Mouse (Mus musculus) limb, embryonic 13.5 days (tissue): ENCODE results near the gene Tprkb. TPM values are rescaled to one million over a fixed set of nuclear protein-coding genes. Genes with fewer than 3 reads are reported as not detected.
A peak's percentile ranks its signal among the peaks of the same experiment; 100 is the strongest.
"Not testable (repeated sequence)": the region's sequence is repeated elsewhere in the genome, so short reads cannot be mapped to it uniquely, and the experiment has no call there.

ENCODE experiments used
- ATAC-seq: fragments of 200-750 bp; cut with Nextera tagmentation; 2 replicates; pipeline ENCODE4 v1.8.0; 2017; ENCODE audit warnings: low read depth, moderate number of reproducible peaks, moderate TSS enrichment; ENCODE audit not compliant: low FRiP score
- H3K27ac ChIP-seq: fragments of 300-500 bp; sonication (generic); 2 replicates; pipeline ENCODE4 v1.5.1; 2015; ENCODE audit warnings: inconsistent platforms, mild to moderate bottlenecking, moderate library complexity
- H3K27me3 ChIP-seq: fragments of 300-500 bp; sonication (generic); 2 replicates; pipeline ENCODE4 v1.6.1; 2015; ENCODE audit warnings: mild to moderate bottlenecking, inconsistent platforms
- H3K36me3 ChIP-seq: fragments of 300-500 bp; sonication (generic); 2 replicates; pipeline ENCODE4 v1.6.1; 2015; ENCODE audit warnings: inconsistent platforms, mild to moderate bottlenecking, moderate library complexity
- H3K4me1 ChIP-seq: fragments of 300-500 bp; sonication (generic); 2 replicates; pipeline ENCODE4 v1.6.1; 2015; ENCODE audit warnings: inconsistent platforms
- H3K4me2 ChIP-seq: fragments of 300-500 bp; sonication (generic); replicated peaks from 2 replicates; pipeline ENCODE4 v1.6.1; 2015; ENCODE audit warnings: inconsistent platforms, mild to moderate bottlenecking, moderate library complexity
- H3K4me3 ChIP-seq: fragments of 300-500 bp; sonication (generic); 2 replicates; pipeline ENCODE4 v1.5.1; 2015; ENCODE audit warnings: moderate library complexity, mild to moderate bottlenecking, inconsistent platforms
- H3K9ac ChIP-seq: fragments of 300-500 bp; sonication (generic); 2 replicates; pipeline ENCODE4 v1.6.1; 2015; ENCODE audit warnings: mild to moderate bottlenecking, inconsistent platforms
- H3K9me3 ChIP-seq: fragments of 300-500 bp; sonication (generic); 2 replicates; pipeline ENCODE4 v1.6.1; 2016; ENCODE audit warnings: inconsistent platforms
- WGBS: fragments of 180-500 bp; shearing (Covaris S2); methylation state at CpG from one replicate; pipeline ENCODE4 v1.1.7; 2015; 5-methylcytosine and 5-hydroxymethylcytosine counted together
- polyA plus RNA-seq: library from polyadenylated mRNA; unstranded; fragments of >200 nt; fragmentation: Nextera tagmentation; extraction: Ambion mirVana; gene quantifications from 2 replicates; pipeline ENCODE4 v1.2.1, GENCODE M21; 2015

The Tprkb gene
- polyA plus RNA-seq, 1 experiment from 2014 or later, result 38.8 TPM

DNA sequence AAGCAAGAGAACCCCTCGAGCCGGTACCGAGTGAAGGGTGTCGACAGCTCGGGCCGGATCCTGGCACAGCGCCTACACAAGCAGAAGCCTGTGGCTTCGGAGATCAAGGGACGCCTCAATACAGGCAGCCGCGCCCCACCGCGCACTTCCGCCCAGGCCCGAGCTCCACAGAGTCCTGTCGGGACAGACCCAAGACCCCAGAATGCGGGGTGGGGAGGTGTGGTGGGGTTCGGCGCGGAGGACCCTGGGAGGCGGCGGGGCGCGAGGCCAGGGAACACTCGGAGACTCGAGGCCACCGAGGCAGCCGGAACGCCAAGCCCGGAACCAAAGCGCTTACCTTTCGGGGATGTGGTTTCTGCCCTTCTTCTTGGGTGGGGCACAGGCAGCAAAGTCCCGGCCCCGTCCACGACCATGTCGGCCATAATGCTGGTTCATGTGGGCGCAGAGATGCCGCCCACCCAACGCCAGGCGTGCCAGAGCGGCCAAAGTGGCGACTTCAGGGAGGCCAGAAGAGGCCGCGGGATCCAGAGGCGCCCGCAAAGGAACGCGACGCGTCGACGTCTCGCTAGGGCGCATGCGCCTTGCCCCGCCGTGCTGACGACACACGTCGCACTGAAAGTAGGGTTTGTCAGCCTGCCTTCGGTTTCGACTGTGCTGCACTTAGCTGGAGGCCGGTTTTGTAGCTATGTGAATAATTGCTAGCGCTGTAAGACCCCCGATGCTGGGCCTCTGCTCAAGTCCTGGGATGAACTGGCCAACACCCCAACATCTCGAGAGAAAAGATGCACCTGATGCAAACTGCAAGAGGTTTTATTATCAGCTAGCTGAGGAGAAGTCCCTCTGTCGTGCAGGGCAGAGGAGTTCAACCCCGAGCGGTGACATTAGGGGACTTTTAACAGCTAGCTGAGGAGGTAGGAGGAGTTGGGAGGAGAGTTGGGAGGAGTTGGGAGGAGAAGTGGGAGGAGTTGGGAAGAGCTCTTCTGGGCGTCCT, 49.7 kb downstream of the Tprkb start, which contains the start of gene Dusp11:
TSS of gene Dusp11 (minus strand) at position 567 of the 991 bp plus-strand sequence.
- WGBS, result under 1% methylated on average over 70 of the region's 70 CpGs
- Histone ChIP-seq H3K4me1 (peaks cover 11% of the 10 kb centered on the region), H3K9me3 (no peaks in the 10 kb centered on the region), H3K9ac (peak within 1 kb of the TSS; percentile 92), H3K27ac (peak within 1 kb of the TSS; percentile 98), H3K36me3 (peaks cover 19% of the 10 kb centered on the region), H3K4me2 (peak within 1 kb of the TSS; percentile 79), H3K4me3 (peak within 1 kb of the TSS; percentile 83), H3K27me3 (no peaks in the 10 kb centered on the region)
- peak; percentile 96 for ATAC-seq

DNA sequence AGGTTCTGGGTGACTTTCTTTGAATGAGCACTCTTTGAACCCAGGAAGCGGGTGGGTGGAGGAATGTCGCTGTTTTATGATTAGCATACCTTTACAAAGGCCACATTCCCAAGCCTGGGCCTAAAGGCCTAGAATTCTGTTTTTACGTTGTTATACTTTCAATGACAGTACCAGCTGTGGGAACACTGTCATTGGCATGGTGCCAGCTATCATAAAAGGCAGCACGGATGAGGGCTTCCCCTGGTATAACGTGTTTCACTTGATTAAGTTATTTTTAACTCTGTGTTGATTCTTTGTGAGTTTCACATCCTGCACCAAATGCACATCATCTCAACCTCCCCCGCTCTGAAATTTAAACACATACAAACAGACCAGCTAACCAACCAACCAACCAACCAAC, 54.4 kb downstream of the Tprkb start:
- not testable (repeated sequence) for H3K4me2 ChIP-seq, ATAC-seq, H3K27me3 ChIP-seq, H3K27ac ChIP-seq, H3K36me3 ChIP-seq, H3K9ac ChIP-seq, H3K4me3 ChIP-seq, H3K9me3 ChIP-seq, H3K4me1 ChIP-seq
- WGBS, result 35% methylated on average over 6 of the region's 6 CpGs

DNA sequence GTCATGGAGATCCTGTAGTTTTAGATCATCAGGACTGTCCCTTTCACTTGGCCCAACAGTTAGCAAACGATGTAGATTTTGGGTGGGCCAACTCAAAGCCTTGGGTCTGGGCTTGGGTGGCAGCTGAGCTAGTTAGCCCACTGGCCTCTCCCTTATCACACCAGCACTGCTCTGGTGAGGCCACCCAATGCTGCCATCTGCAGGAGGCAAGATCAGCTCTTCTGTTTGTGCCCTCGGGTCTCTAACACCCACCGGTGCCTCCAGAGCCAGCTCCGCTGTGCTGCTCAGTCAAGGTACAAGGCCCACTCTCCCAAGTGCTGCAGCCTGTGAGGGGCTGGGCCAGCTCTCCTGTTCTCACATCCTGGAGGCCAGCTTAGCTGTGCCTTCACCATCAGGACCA, 55.0 kb downstream of the Tprkb start:
- H3K4me2 ChIP-seq, result no peak overlapping the region
- ATAC-seq, result no peak

DNA sequence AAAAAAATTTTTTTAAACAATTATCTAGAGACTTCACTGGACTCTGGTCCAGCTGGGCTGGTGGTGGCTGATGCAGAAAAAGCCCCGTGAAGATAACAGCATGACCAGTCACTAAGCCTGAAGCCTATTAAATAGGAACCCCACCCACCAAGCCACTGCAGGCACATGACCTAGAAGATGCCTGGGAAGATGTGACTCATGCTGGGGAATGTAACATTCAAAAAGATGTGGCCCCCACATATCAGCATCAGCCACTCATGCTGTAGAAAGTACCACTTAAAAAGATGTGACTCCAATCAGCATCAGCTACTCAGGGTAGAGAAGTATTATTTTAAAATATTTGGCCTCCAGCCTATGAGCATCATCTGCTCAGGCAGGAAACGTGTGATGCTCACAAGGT, 58.2 kb downstream of the Tprkb start:
- H3K9me3 ChIP-seq, result no peaks in the 10 kb centered on the region
- no peak overlapping the region for H3K4me3 ChIP-seq
- no peak for ATAC-seq
- no peak overlapping the region for H3K4me2 ChIP-seq
- H3K27me3 ChIP-seq, result no peaks in the 10 kb centered on the region
- H3K27ac ChIP-seq, result no peak overlapping the region
- H3K4me1 ChIP-seq, result peaks cover 9% of the 10 kb centered on the region
- no peaks in the 10 kb centered on the region for H3K36me3 ChIP-seq
- WGBS, result 74% methylated on average over 2 of the region's 2 CpGs
- no peak overlapping the region for H3K9ac ChIP-seq

More for the DNA sequence above, 55.0 kb downstream of the Tprkb start:
- Histone ChIP-seq H3K9me3 (no peaks in the 10 kb centered on the region), H3K36me3 (no peaks in the 10 kb centered on the region), H3K27ac (no peak overlapping the region), H3K27me3 (no peaks in the 10 kb centered on the region), H3K4me1 (no peaks in the 10 kb centered on the region), H3K9ac (no peak overlapping the region), H3K4me3 (no peak overlapping the region)
- 75% methylated on average over 4 of the region's 4 CpGs for WGBS

DNA sequence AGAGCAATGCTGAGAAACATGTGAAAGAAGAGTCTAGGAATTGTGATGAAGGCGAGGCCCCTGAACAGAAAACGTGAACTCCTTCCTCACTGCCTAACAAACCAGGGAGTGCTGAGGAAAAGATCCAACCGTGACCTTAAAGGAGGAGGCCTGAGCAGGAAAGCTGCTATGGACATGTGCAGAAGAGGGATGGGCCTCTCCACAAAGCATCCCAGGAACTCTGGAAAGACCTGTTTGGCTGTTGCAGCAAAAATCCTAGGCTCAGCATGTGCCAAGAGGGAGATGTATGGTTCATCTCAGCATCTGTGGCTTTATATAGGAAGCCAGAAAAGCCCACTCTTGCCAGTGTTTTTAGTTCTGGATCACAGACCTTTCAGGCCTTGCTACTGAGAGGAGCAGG, 61.0 kb downstream of the Tprkb start:
- Histone ChIP-seq H3K9me3 (no peaks in the 10 kb centered on the region), H3K27ac (peak overlapping the region; percentile 40; the same call in 1 of the 2 replicates), H3K36me3 (no peaks in the 10 kb centered on the region), H3K4me1 (peaks cover 9% of the 10 kb centered on the region), H3K9ac (no peak overlapping the region), H3K4me3 (no peak overlapping the region), H3K27me3 (no peaks in the 10 kb centered on the region), H3K4me2 (no peak overlapping the region)
- 67% methylated on average over 3 of the region's 3 CpGs for WGBS
- no peak for ATAC-seq

DNA sequence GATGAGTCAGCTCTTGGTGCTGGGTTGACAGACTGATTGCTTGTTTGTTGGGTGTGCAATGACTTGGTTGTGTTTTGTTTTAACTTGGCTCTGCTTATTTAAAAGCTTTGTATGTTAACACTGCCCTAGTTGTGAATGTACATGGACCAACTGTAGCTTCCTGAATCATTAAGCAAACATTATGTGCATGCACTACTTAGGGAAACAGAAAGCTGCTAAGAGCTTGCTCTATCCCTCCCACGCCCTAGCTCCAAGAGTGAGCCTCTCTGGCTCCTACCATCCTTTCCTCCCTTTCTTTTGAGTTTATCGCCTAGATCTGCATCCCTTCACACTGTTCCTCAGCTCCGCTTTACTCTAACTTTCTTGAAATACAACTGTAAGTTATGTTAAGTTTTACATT, 61.7 kb downstream of the Tprkb start:
- WGBS, result 80% methylated on average over 3 of the region's 3 CpGs
- ATAC-seq, result no peak
- H3K27me3 ChIP-seq, result no peaks in the 10 kb centered on the region
- H3K4me1 ChIP-seq, result peaks cover 9% of the 10 kb centered on the region
- H3K36me3 ChIP-seq, result no peaks in the 10 kb centered on the region
- no peaks in the 10 kb centered on the region for H3K9me3 ChIP-seq
- H3K27ac ChIP-seq, result no peak overlapping the region
- H3K4me3 ChIP-seq, result no peak overlapping the region
- H3K4me2 ChIP-seq, result no peak overlapping the region
- H3K9ac ChIP-seq, result no peak overlapping the region

DNA sequence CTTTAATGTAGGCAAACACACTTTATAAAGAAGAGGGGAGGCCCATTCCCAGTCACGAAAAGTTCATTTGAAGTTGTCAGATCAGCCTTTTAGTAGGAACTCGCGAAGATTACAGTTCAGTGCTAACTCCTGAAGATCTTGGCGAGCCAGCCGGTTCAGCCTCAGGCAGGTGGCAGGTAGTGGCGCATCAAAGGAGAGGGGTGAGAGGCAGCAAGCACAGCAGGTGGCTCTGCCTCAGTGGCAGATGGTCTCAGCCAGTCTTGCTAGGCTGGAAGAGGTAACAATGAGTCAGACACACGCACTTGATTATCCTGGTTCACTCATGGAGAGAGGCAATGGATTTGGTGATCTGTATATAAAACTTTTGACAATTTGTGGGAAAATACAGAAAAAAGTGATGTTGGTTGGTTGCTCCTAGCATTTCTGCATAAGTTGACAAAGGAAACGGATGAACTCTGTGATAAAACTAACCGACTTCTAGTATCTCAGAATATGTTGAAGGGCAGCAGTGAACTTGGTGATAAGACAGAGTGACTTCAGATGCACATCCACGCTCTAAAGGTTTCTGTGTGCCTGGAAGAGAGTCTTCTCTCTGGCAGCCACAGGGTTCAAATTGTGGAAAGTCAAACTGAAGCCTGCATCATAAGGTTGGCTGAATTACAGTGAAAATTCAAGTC, 63.4 kb downstream of the Tprkb start:
- H3K27ac ChIP-seq, result no peak overlapping the region
- H3K36me3 ChIP-seq, result no peaks in the 10 kb centered on the region
- peaks cover 6% of the 10 kb centered on the region for H3K9me3 ChIP-seq
- no peak overlapping the region for H3K9ac ChIP-seq
- peaks cover 9% of the 10 kb centered on the region for H3K4me1 ChIP-seq
- H3K4me2 ChIP-seq, result no peak overlapping the region
- H3K27me3 ChIP-seq, result no peaks in the 10 kb centered on the region
- ATAC-seq, result no peak
- no peak overlapping the region for H3K4me3 ChIP-seq
- WGBS, result 40% methylated on average over 10 of the region's 10 CpGs

DNA sequence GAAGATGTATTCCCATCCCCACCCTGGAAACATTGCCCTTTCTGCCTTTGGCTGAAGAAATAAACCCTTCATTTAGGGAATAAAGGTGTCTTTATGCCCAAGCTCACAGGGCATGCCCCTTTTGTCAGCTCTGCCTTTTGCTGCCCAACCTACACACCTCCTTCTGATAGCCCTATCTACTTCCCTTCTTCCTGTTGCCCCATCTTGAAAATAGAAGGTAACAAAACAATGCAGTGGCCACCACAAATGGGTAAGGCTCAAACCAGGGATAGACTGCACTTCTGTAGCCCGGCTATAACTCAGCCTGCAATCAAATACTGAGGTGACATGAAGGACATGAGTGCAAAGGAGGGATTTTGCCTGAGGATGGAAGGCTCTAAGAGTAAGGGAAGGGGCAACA, 64.1 kb downstream of the Tprkb start:
- Histone ChIP-seq H3K4me3 (no peak overlapping the region), H3K4me2 (no peak overlapping the region), H3K27me3 (no peaks in the 10 kb centered on the region), H3K9ac (no peak overlapping the region), H3K9me3 (peaks cover 6% of the 10 kb centered on the region), H3K27ac (no peak overlapping the region), H3K36me3 (no peaks in the 10 kb centered on the region), H3K4me1 (peaks cover 9% of the 10 kb centered on the region)
- whole genome bisulfite sequencing, result 76% methylated on average over 1 of the region's 1 CpGs
- ATAC-seq, result no peak

DNA sequence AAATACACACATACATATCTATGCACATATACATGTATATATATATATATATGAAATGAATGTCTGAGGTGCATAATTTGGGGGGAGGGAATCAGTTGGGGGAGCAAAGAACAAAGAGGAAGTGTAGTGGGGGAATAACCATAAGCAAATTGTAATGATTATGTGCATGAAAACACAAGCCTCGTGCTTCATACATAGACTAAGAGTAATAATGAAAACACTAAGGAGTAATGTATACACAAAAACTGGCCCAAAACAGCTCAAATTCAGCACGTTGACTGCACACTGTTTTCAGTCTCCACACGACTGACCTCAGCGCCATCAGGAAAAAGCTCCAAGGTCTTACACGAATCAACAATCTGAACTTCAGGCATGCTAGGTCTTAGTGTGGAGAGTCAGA, 64.6 kb downstream of the Tprkb start:
- H3K27me3 ChIP-seq, result no peaks in the 10 kb centered on the region
- no peak overlapping the region for H3K4me3 ChIP-seq
- no peak overlapping the region for H3K4me2 ChIP-seq
- no peak overlapping the region for H3K27ac ChIP-seq
- peaks cover 9% of the 10 kb centered on the region for H3K4me1 ChIP-seq
- H3K9ac ChIP-seq, result no peak overlapping the region
- H3K9me3 ChIP-seq, result peaks cover 6% of the 10 kb centered on the region
- 85% methylated on average over 5 of the region's 5 CpGs for whole genome bisulfite sequencing
- no peaks in the 10 kb centered on the region for H3K36me3 ChIP-seq
- no peak for ATAC-seq

DNA sequence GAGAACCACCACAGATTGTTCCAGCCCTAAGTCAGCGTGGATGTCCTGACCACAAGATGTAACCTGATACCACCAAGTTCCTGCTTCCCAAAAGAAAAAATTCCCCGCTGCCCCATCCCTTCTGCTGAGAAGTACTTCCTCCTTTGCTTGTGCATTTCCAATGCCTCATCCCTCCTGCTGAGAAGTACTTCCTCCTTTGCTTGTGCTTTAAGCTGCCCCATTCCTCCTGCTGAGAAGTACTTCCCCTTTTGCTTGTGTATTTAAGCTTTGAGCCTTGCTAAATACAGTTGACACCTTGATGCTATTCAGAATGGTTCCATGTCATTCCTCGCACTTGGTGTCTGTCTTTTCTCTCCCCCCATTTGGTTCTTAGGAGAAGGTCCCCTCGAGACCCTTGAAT, 67.1 kb downstream of the Tprkb start:
- H3K9me3 ChIP-seq, H3K4me3 ChIP-seq, ATAC-seq, H3K9ac ChIP-seq, H3K4me2 ChIP-seq, H3K36me3 ChIP-seq, H3K4me1 ChIP-seq, H3K27ac ChIP-seq, H3K27me3 ChIP-seq: not testable (repeated sequence)
- WGBS, result 76% methylated on average over 4 of the region's 4 CpGs
